Mouse (Mus musculus) CD8-positive naive resting alpha-beta T cell, adult 2 months (primary cell): ENCODE data around the gene Gnb2.

Experiments
- DNase-seq, 2 experiments: peaks; one replicate each; pipeline ENCODE4 v3.0.0; 2022; ENCODE audit warnings: low read depth in 2 of 2, low spot score in 2 of 2

Gnb2 gene

GRCm38 (mm10) chr5:137521861-137522260 lies 11.4 kb downstream of the Gnb2 start:
- no peak for DNase-seq

- no peak for DNase-seq
Observed at GRCm38 (mm10) chr5:137519691-137520550, 13.4 kb downstream of the Gnb2 start.

- DNase-seq: no peak
Observed at GRCm38 (mm10) chr5:137518436-137518835, 14.9 kb downstream of the Gnb2 start, which contains the start of gene Gigyf1. Gene Gigyf1, plus strand, starts transcription at chr5:137518548.

GRCm38 (mm10) chr5:137514811-137515210 lies 18.5 kb downstream of the Gnb2 start:
- no peak for DNase-seq

- DNase-seq: no peak
Observed at GRCm38 (mm10) chr5:137513951-137514721, 19.2 kb downstream of the Gnb2 start.

- DNase-seq: no peak
Observed at GRCm38 (mm10) chr5:137512847-137513794, 20.2 kb downstream of the Gnb2 start.

- DNase-seq: no peak
Observed at GRCm38 (mm10) chr5:137511706-137512105, 21.6 kb downstream of the Gnb2 start.

- no peak for DNase-seq
Observed at GRCm38 (mm10) chr5:137510573-137511390, 22.5 kb downstream of the Gnb2 start.

GRCm38 (mm10) chr5:137510014-137510501 lies 23.3 kb downstream of the Gnb2 start:
- DNase-seq: peak; percentile 51 to 71

- DNase-seq: no peak
Observed at GRCm38 (mm10) chr5:137504041-137504440, 29.3 kb downstream of the Gnb2 start.

GRCm38 (mm10) chr5:137502667-137503110 lies 30.6 kb downstream of the Gnb2 start:
- DNase-seq: peak; percentile 65 to 75

GRCm38 (mm10) chr5:137501709-137502666 lies 31.3 kb downstream of the Gnb2 start, which contains the start of gene Pop7:
Gene Pop7, minus strand, starts transcription at chr5:137502518.
- DNase-seq: peak; percentile 100

- DNase-seq: no peak
Observed at GRCm38 (mm10) chr5:137500186-137500585, 33.1 kb downstream of the Gnb2 start.

GRCm38 (mm10) chr5:137493831-137494230 lies 39.5 kb downstream of the Gnb2 start:
- DNase-seq: no peak

GRCm38 (mm10) chr5:137491559-137491958 lies 41.8 kb downstream of the Gnb2 start:
- DNase-seq: no peak

GRCm38 (mm10) chr5:137487616-137488015 lies 45.7 kb downstream of the Gnb2 start:
- DNase-seq: no peak

- no peak for DNase-seq
Observed at GRCm38 (mm10) chr5:137485851-137486155, 47.5 kb downstream of the Gnb2 start.

GRCm38 (mm10) chr5:137485071-137485850 lies 48.0 kb downstream of the Gnb2 start:
- DNase-seq: no peak
